Mouse (Mus musculus): ENCODE measurements at regions not wholly inside any gene's neighbourhood (a gene's known extent, or its start where the extent isn't known, plus 50 kb on each side); places are given as distances from the start of the nearest gene placed in this dataset.

GRCm38 (mm10) chr15:85661393-85661690 is 73.4 kb upstream of the Ppara start:
- no peak for DNase-seq

- no peak for DNase-seq
Observed at GRCm38 (mm10) chr15:85661771-85662170, 73.0 kb upstream of the Ppara start.

GRCm38 (mm10) chr15:85662271-85662670 is 72.5 kb upstream of the Ppara start:
- no peak for DNase-seq

- no peak for DNase-seq
Observed at GRCm38 (mm10) chr15:85662673-85663072, 72.1 kb upstream of the Ppara start.

- no peak for DNase-seq
Observed at GRCm38 (mm10) chr15:85663757-85664431, 70.9 kb upstream of the Ppara start.

GRCm38 (mm10) chr15:85664432-85664828 is 70.4 kb upstream of the Ppara start:
- DNase-seq: no peak

GRCm38 (mm10) chr15:85665181-85665821 is 69.5 kb upstream of the Ppara start:
- DNase-seq: no peak

- no peak for DNase-seq
Observed at GRCm38 (mm10) chr15:85666496-85666895, 68.3 kb upstream of the Ppara start.

- peak; percentile 73 for DNase-seq
Observed at GRCm38 (mm10) chr15:85667381-85667791, 67.4 kb upstream of the Ppara start.

- DNase-seq: no peak
Observed at GRCm38 (mm10) chr15:85667906-85668590, 66.7 kb upstream of the Ppara start.

- no peak for DNase-seq
Observed at GRCm38 (mm10) chr15:85668871-85669651, 65.7 kb upstream of the Ppara start.

GRCm38 (mm10) chr15:85669652-85670175 is 65.1 kb upstream of the Ppara start:
- DNase-seq: no peak

- peak; percentile 85 for DNase-seq
Observed at GRCm38 (mm10) chr15:85670176-85670788, 64.5 kb upstream of the Ppara start.

- DNase-seq: peak; percentile 92
Observed at GRCm38 (mm10) chr15:85670789-85671700, 63.7 kb upstream of the Ppara start.

GRCm38 (mm10) chr15:85671701-85672191 is 63.0 kb upstream of the Ppara start:
- peak; percentile 58 for DNase-seq

GRCm38 (mm10) chr15:85672376-85672775 is 62.4 kb upstream of the Ppara start:
- no peak for DNase-seq

- DNase-seq: no peak
Observed at GRCm38 (mm10) chr15:85672931-85673330, 61.9 kb upstream of the Ppara start.

GRCm38 (mm10) chr15:85673506-85673905 is 61.3 kb upstream of the Ppara start:
- no peak for DNase-seq

- DNase-seq: no peak
Observed at GRCm38 (mm10) chr15:85674191-85674984, 60.4 kb upstream of the Ppara start.

GRCm38 (mm10) chr15:85675126-85675525 is 59.7 kb upstream of the Ppara start:
- DNase-seq: no peak

GRCm38 (mm10) chr15:85675736-85676135 is 59.0 kb upstream of the Ppara start:
- DNase-seq: no peak
